Mouse (Mus musculus) bone marrow macrophage, adult 2 months (primary cell): ENCODE results near the gene Hddc3.

Source experiments
- CTCF ChIP-seq: IDR thresholded peaks from 2 replicates; pipeline ENCODE4 v1.5.1; 2012; ENCODE audit warnings: low read depth, mild to moderate bottlenecking, low read length, moderate library complexity
- POLR2A ChIP-seq: IDR thresholded peaks from 2 replicates; pipeline ENCODE4 v1.6.1; 2012; ENCODE audit warnings: mild to moderate bottlenecking, low read depth, low read length, borderline replicate concordance

DNA sequence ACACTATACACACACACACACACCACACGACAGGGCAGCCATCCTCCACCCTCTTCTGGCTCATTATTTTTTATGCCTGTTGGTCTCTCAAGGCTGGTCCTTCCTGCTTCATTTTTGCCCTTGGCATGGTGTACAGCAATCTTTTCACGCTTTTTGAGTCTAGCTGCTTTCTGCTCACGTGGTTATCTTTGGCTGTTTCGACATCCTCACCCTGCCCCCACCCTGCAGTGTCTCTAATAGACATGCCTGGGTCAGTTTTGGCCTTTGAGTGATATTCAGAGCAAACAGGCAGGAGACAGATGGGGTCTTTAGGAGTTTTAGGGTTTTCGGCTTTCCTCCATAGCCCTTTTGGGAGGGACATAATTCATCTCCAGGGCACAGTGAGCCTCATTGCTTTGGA lies 3.9 kb downstream of the Hddc3 start:
- TF ChIP-seq POLR2A (no peak), CTCF (no peak)
